Mouse (Mus musculus) hindbrain, postnatal 0 days (tissue): ENCODE results near the gene Gm2663. TPM values are rescaled to one million over a fixed set of nuclear protein-coding genes. Genes with fewer than 3 reads are reported as not detected.
A peak's percentile ranks its signal among the peaks of the same experiment; 100 is the strongest.
"Not testable (repeated sequence)": the region's sequence is repeated elsewhere in the genome, so short reads cannot be mapped to it uniquely, and the experiment has no call there.

Source experiments
- ATAC-seq: fragments of 200-750 bp; cut with Nextera tagmentation; 2 replicates; pipeline ENCODE4 v1.8.0; 2017; ENCODE audit warnings: mild to moderate bottlenecking, moderate TSS enrichment, moderate library complexity
- DNase-seq: peaks from one replicate; pipeline ENCODE4 v3.0.0-alpha.2; 2015; ENCODE audit warnings: low spot score
- H3K27ac ChIP-seq: fragments of 300-500 bp; sonication (generic); 2 replicates; pipeline ENCODE4 v1.5.1; 2014; ENCODE audit warnings: mild to moderate bottlenecking
- H3K27me3 ChIP-seq: fragments of 300-500 bp; sonication (generic); 2 replicates; pipeline ENCODE4 v1.6.1; 2014; ENCODE audit warnings: low read length, mixed read lengths; ENCODE audit not compliant: insufficient read depth
- H3K36me3 ChIP-seq: fragments of 300-500 bp; sonication (generic); 2 replicates; pipeline ENCODE4 v1.6.1; 2014; ENCODE audit warnings: low read length, mixed read lengths; ENCODE audit not compliant: insufficient read depth
- H3K4me1 ChIP-seq: fragments of 300-500 bp; sonication (generic); 2 replicates; pipeline ENCODE4 v1.6.1; 2014; ENCODE audit warnings: antibody characterized with exemption, low read length, mixed read lengths; ENCODE audit not compliant: insufficient read depth
- H3K4me2 ChIP-seq: fragments of 300-500 bp; sonication (generic); 2 replicates; pipeline ENCODE4 v1.6.1; 2014; ENCODE audit warnings: low read depth, mild to moderate bottlenecking, low read length, moderate library complexity, mixed read lengths
- H3K4me3 ChIP-seq: fragments of 300-500 bp; sonication (generic); 2 replicates; pipeline ENCODE4 v1.5.1; 2014; ENCODE audit warnings: low read length
- H3K9ac ChIP-seq: fragments of 300-500 bp; sonication (generic); replicated peaks from 2 replicates; pipeline ENCODE4 v1.6.1; 2014; ENCODE audit warnings: mild to moderate bottlenecking, low read length, moderate library complexity, mixed read lengths
- H3K9me3 ChIP-seq: fragments of 300-500 bp; sonication (generic); 2 replicates; pipeline ENCODE4 v1.6.1; 2016; ENCODE audit warnings: low read length, mixed read lengths
- CTCF ChIP-seq: IDR thresholded peaks from 2 replicates; pipeline ENCODE4 v1.5.1; 2016; ENCODE audit warnings: antibody characterized with exemption, control low read depth, low read depth
- WGBS: fragments of 180-500 bp; shearing (Covaris S2); extraction: QIAGEN DNeasy Blood & Tissue Kit; methylation state at CpG from one replicate; pipeline ENCODE4 v1.1.7; 2014; 5-methylcytosine and 5-hydroxymethylcytosine counted together
- polyA plus RNA-seq: library from polyadenylated mRNA; unstranded; fragments of >200 nt; fragmentation: Nextera tagmentation; extraction: Ambion mirVana; gene quantifications from 2 replicates; pipeline ENCODE4 v1.2.1, GENCODE M21; 2015
- total RNA-seq: library from RNA; depleted of rRNA; stranded (reverse); fragments of >200 nt; gene quantifications from 2 replicates; pipeline ENCODE4 v1.2.3, GENCODE M21; 2014; rRNA removed

Gene Gm2663
- total and polyA plus RNA-seq, 2 experiments from 2014 or later: not detected

- 87% methylated on average over 2 of the region's 2 CpGs for WGBS
- H3K36me3 ChIP-seq: no peaks in the 10 kb centered on the region
- H3K27ac ChIP-seq: no peak overlapping the region
- TF ChIP-seq CTCF: no peak
- no peaks in the 10 kb centered on the region for H3K27me3 ChIP-seq
- no peak overlapping the region for H3K4me2 ChIP-seq
- no peak overlapping the region for H3K4me3 ChIP-seq
- no peaks in the 10 kb centered on the region for H3K9me3 ChIP-seq
- H3K4me1 ChIP-seq: no peaks in the 10 kb centered on the region
- no peak overlapping the region for H3K9ac ChIP-seq
- no peak for ATAC-seq
- no peak for DNase-seq
Observed at GRCm38 (mm10) chr6:41018629-41019028, 19.4 kb upstream of the Gm2663 start.

- Histone ChIP-seq H3K4me1 (no peaks in the 10 kb centered on the region), H3K36me3 (no peaks in the 10 kb centered on the region), H3K4me2 (no peak overlapping the region), H3K4me3 (no peak overlapping the region), H3K9ac (no peak overlapping the region), H3K27me3 (no peaks in the 10 kb centered on the region), H3K27ac (no peak overlapping the region), H3K9me3 (no peaks in the 10 kb centered on the region)
- no peak for ATAC-seq
- peak; percentile 23; the same call in 1 of the 2 replicates for TF ChIP-seq CTCF
- 68% methylated on average over 4 of the region's 4 CpGs for WGBS
- peak; percentile 7 for DNase-seq
Observed at GRCm38 (mm10) chr6:41015065-41015464, 15.8 kb upstream of the Gm2663 start.

- ATAC-seq, H3K27me3 ChIP-seq, H3K4me2 ChIP-seq, H3K4me1 ChIP-seq, H3K36me3 ChIP-seq, H3K27ac ChIP-seq, H3K9me3 ChIP-seq, H3K4me3 ChIP-seq, H3K9ac ChIP-seq, DNase-seq: not testable (repeated sequence)
- WGBS: 90% methylated on average over 2 of the region's 2 CpGs
Observed at GRCm38 (mm10) chr6:40964454-40964853, 34.8 kb downstream of the Gm2663 start, which contains the start of gene 1810009J06Rik. 1810009J06Rik (plus strand) TSS chr6:40964754.

- H3K4me3 ChIP-seq: no peak overlapping the region
- no peaks in the 10 kb centered on the region for H3K27me3 ChIP-seq
- 71% methylated on average over 2 of the region's 2 CpGs for WGBS
- no peak overlapping the region for H3K27ac ChIP-seq
- no peak for TF ChIP-seq CTCF
- no peaks in the 10 kb centered on the region for H3K9me3 ChIP-seq
- DNase-seq: no peak
- no peak overlapping the region for H3K9ac ChIP-seq
- H3K36me3 ChIP-seq: no peaks in the 10 kb centered on the region
- H3K4me1 ChIP-seq: no peaks in the 10 kb centered on the region
- ATAC-seq: no peak
- H3K4me2 ChIP-seq: no peak overlapping the region
Observed at GRCm38 (mm10) chr6:40953716-40954115, 45.6 kb downstream of the Gm2663 start.

- no peak for ATAC-seq
- DNase-seq: no peak
Observed at GRCm38 (mm10) chr6:40951770-40952169, 47.5 kb downstream of the Gm2663 start, which contains the start of gene Gm4744. Gm4744 (minus strand) TSS chr6:40951870.

More at GRCm38 (mm10) chr6:40951770-40952169, 47.5 kb downstream of the Gm2663 start, which contains the start of gene Gm4744:
- H3K27me3 ChIP-seq: no peaks in the 10 kb centered on the region
- no peaks in the 10 kb centered on the region for H3K36me3 ChIP-seq
- no peak within 1 kb of the TSS for H3K27ac ChIP-seq
- H3K4me1 ChIP-seq: no peaks in the 10 kb centered on the region
- H3K9ac ChIP-seq: no peak within 1 kb of the TSS
- no peak for TF ChIP-seq CTCF
- no peak within 1 kb of the TSS for H3K4me3 ChIP-seq
- H3K4me2 ChIP-seq: no peak within 1 kb of the TSS
- H3K9me3 ChIP-seq: no peaks in the 10 kb centered on the region

Other genes with a start within 250 kb of the Gm2663 start
- not detected in 2 replicates for gene Moxd2, start 112.0 kb downstream of the Gm2663 start, total RNA-seq
- not detected in 2 replicates for gene Moxd2, start 112.0 kb downstream of the Gm2663 start, polyA plus RNA-seq
- not detected in 2 replicates for gene Prss58, start 99.1 kb downstream of the Gm2663 start, total RNA-seq
- gene Prss58, start 99.1 kb downstream of the Gm2663 start, polyA plus RNA-seq: not detected in 2 replicates
- not detected in 2 replicates for gene 1700074P13Rik, start 58.9 kb downstream of the Gm2663 start, total RNA-seq
- gene 1700074P13Rik, start 58.9 kb downstream of the Gm2663 start, polyA plus RNA-seq: not detected in 2 replicates
- gene Gm4744, start 47.6 kb downstream of the Gm2663 start, total RNA-seq: not detected in 2 replicates
- not detected in 2 replicates for gene Gm4744, start 47.6 kb downstream of the Gm2663 start, polyA plus RNA-seq
- not detected in 2 replicates for gene 1810009J06Rik, start 34.7 kb downstream of the Gm2663 start, total RNA-seq
- gene 1810009J06Rik, start 34.7 kb downstream of the Gm2663 start, polyA plus RNA-seq: not detected in 2 replicates
- gene 2210010C04Rik, start 36.0 kb upstream of the Gm2663 start, total RNA-seq: not detected in 2 replicates
- not detected in 2 replicates for gene 2210010C04Rik, start 36.0 kb upstream of the Gm2663 start, polyA plus RNA-seq